Mouse (Mus musculus): ENCODE measurements around the gene Ccn6. TPM values are rescaled to one million over a fixed set of nuclear protein-coding genes. Genes with fewer than 3 reads are reported as not detected.

Ccn6 gene
- polyA plus RNA-seq, 1 experiment from 2014 or later, result 0.17 TPM

DNA sequence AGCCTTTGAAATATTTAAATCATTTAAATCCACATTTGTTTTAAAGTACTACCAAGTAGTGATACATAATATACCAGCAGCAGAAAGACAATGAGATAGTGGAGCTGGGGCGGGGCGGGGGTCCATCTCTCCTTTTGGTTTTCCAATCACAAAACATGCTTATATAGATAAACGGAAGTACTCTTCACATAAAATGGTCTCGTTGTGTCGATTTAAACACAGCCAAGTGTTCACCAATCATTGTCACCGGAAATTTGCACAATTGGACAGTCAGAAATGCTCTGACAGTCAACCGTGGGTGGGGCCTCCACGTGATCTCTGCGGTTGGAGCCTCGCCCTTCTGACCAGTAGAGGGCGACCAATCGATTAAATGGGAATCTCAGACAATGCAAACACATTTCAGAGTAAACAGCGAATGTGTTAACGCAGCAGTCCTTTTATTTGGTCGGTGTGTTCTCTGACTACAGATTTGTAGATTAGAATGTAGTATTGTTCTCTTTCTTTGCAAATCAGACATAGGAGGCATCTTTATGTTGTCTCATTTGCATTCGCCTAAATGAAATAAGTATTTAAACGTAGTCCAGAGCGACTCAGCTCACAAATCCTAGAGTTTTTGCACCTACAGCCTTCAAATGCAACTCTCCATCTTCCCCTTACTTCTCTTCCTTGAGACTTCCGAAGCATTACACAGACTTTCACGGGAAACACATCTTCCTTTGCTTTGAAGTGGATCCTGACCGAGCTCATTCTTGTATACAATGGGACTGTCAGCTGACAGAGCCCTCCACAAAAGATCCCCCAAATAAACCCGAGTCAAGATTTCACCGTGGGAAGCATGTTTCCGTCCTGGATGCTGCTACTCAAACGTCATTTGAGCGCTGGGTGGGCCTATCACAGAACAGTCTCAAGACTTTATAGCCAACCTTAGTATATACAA, 8.3 kb upstream of the Ccn6 start:
- no peaks in the 10 kb centered on the region for H3K9me3 ChIP-seq
- H3K27me3 ChIP-seq (ENCODE audit: poor library complexity, severe bottlenecking), result peaks cover 59% of the 10 kb centered on the region
- peak; percentile 84 for DNase-seq (ENCODE audit: extremely low spot score, low spot score)
- WGBS, result 13% methylated on average over 26 of the region's 26 CpGs
- peak overlapping the region; percentile 53 for H3K4me3 ChIP-seq
- no peaks in the 10 kb centered on the region for H3K36me3 ChIP-seq (replicated peaks)
- peaks cover 52% of the 10 kb centered on the region for H3K4me1 ChIP-seq
- H3K27ac ChIP-seq, result peak overlapping the region; percentile 84

DNA sequence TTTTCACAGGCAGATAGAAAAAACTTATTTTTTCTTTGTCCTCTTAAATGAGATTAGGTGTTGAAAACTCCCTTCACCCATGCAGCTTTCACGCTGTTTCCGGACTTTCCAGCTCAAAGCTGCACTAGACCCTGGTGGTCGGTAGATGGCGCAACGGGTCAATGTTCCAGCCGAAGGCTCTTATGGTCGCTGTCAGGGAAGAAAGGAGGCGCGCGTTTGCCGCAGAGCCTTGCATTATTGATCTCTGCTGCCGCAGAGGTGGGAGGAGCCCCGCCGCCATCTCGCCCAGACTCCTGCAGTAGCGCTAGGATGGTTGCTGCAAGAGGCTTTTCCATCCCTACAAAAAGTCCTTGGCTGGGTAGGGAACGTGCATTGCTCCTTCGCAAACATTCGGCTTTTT, 7.5 kb upstream of the Ccn6 start:
- WGBS, result under 1% methylated on average over 19 of the region's 19 CpGs
- Histone ChIP-seq H3K27ac (peak overlapping the region; percentile 84), H3K4me3 (peak overlapping the region; percentile 53), H3K4me1 (peaks cover 52% of the 10 kb centered on the region), H3K27me3 (ENCODE audit: poor library complexity, severe bottlenecking) (peaks cover 61% of the 10 kb centered on the region), H3K9me3 (no peaks in the 10 kb centered on the region), H3K36me3 (replicated peaks) (no peaks in the 10 kb centered on the region)
- peak; percentile 89 for DNase-seq (ENCODE audit: extremely low spot score, low spot score)

DNA sequence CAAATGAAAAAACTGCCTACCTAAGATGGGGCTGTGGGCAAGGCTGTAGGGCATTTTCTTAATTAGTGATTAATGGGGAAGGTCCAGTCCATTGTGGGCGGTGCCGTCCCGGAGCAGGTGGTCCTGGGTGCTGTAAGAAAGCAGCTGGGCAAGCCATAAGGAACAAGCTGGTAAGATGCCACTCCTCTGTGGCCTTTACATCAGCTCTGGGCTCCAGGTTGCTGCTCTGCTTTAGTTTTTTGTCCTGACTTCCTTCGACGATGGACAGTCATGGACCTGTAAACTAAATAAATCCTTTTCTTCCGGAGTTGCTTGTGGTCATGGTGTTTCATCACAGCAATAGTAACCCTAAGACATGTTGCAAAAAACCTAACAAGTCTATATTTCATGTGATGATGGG, 7.1 kb upstream of the Ccn6 start:
- H3K27ac ChIP-seq, result no peak overlapping the region
- DNase-seq (ENCODE audit: extremely low spot score, low spot score), result no peak
- WGBS, result 6% methylated on average over 6 of the region's 6 CpGs
- no peaks in the 10 kb centered on the region for H3K9me3 ChIP-seq
- H3K36me3 ChIP-seq (replicated peaks), result no peaks in the 10 kb centered on the region
- peaks cover 58% of the 10 kb centered on the region for H3K27me3 ChIP-seq (ENCODE audit: poor library complexity, severe bottlenecking)
- H3K4me3 ChIP-seq, result peak overlapping the region; percentile 53
- peaks cover 55% of the 10 kb centered on the region for H3K4me1 ChIP-seq

DNA sequence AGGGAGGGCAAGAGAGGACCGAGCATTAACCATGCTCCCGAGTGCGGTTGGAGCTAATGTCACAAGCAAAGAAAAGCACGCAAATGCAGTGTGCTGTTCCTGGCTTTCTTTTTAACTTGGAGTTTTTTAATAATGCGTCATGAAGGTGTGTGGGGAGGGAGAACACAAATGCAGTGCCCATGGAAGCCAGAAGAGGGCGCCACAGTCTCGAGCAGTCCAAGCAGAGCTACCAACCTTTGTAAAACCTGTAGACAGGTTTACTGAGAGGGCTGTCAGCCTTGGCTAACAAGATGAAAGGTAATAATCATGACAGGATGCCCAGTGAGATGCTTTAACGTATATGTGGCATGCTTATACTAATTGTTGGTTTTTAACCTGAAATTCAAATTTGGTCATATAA, 6.6 kb upstream of the Ccn6 start:
- 8% methylated on average over 8 of the region's 8 CpGs for WGBS
- H3K4me3 ChIP-seq, result peak overlapping the region; percentile 26
- peaks cover 57% of the 10 kb centered on the region for H3K4me1 ChIP-seq
- peaks cover 54% of the 10 kb centered on the region for H3K27me3 ChIP-seq (ENCODE audit: poor library complexity, severe bottlenecking)
- DNase-seq (ENCODE audit: extremely low spot score, low spot score), result peak; percentile 73
- H3K9me3 ChIP-seq, result no peaks in the 10 kb centered on the region
- H3K36me3 ChIP-seq (replicated peaks), result no peaks in the 10 kb centered on the region
- no peak overlapping the region for H3K27ac ChIP-seq

DNA sequence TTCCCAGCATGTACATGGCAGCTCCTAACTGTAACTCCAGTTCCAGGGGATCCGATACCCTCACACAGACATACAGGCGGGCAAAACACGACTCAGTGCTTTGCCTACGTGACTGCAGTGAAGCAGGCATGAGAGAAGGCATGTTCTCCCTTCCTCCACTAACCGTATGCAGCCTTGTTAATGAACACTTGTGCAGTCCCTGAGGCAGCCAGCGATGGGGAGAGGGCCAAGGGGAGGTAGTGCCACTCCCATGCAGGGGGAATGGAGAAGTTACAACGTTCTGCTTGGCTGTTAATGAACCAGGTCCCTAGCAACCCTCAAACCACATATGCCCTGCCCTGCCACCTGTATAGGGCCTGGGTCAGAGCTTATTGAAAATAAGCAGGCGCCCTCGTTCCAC, 6.0 kb upstream of the Ccn6 start:
- Histone ChIP-seq H3K4me3 (peak overlapping the region; percentile 26), H3K9me3 (no peaks in the 10 kb centered on the region), H3K27ac (no peak overlapping the region), H3K36me3 (replicated peaks) (no peaks in the 10 kb centered on the region), H3K4me1 (peaks cover 52% of the 10 kb centered on the region), H3K27me3 (ENCODE audit: poor library complexity, severe bottlenecking) (peaks cover 49% of the 10 kb centered on the region)
- 48% methylated on average over 9 of the region's 9 CpGs for WGBS
- DNase-seq (ENCODE audit: extremely low spot score, low spot score), result no peak

DNA sequence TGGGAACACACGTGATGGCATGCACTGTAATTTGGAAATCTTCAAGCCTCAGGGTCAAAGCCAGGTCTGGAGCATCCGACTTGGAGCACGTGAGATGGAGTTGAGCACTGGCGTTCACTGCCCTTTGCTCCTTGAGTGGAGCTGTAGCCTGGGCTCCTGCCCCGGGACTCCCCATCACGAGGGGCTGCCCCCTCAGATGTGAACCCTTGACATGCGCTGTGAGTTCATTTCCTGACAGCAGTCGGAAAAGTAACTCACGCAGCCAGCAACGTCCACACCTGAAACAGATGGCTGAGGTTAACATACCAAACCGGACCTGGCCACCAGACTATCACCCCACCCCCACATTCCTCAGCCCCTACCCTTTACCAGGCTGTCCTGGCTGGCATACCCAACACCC, 4.0 kb upstream of the Ccn6 start:
- Histone ChIP-seq H3K27me3 (ENCODE audit: poor library complexity, severe bottlenecking) (peaks cover 32% of the 10 kb centered on the region), H3K36me3 (replicated peaks) (no peaks in the 10 kb centered on the region), H3K27ac (no peak overlapping the region), H3K4me1 (peaks cover 42% of the 10 kb centered on the region), H3K9me3 (no peaks in the 10 kb centered on the region), H3K4me3 (no peak overlapping the region)
- DNase-seq (ENCODE audit: extremely low spot score, low spot score), result no peak
- 85% methylated on average over 11 of the region's 11 CpGs for WGBS

DNA sequence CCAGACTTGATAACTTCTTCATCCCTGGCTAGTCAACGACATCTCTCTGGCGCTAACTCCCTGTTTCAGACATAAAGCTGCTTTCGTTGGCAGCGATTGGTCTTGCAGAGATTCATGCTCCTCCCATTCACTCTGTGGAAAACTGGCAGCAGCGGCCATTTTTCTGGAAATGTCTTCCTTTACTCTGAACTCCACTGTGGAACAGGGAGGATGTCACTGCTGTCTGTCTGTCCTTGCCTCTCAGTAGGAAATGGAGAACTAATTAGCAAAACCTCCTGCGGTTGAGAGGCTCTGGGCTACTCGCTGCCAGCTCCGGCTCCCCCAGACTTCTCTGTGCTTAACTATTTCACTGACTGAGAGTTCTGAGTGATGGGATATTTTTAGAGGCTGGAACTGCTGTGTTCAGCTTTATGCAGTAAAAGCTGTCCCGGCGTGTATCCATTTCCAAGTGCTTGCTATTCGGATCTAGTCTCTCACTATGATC, 2.1 kb upstream of the Ccn6 start:
- Histone ChIP-seq H3K27me3 (ENCODE audit: poor library complexity, severe bottlenecking) (peaks cover 30% of the 10 kb centered on the region), H3K4me3 (peak overlapping the region; percentile 29), H3K27ac (peak overlapping the region; percentile 32; the same call in 1 of the 2 replicates), H3K36me3 (replicated peaks) (no peaks in the 10 kb centered on the region), H3K9me3 (no peaks in the 10 kb centered on the region), H3K4me1 (peaks cover 28% of the 10 kb centered on the region)
- no peak for DNase-seq (ENCODE audit: extremely low spot score, low spot score)
- 30% methylated on average over 11 of the region's 11 CpGs for WGBS

DNA sequence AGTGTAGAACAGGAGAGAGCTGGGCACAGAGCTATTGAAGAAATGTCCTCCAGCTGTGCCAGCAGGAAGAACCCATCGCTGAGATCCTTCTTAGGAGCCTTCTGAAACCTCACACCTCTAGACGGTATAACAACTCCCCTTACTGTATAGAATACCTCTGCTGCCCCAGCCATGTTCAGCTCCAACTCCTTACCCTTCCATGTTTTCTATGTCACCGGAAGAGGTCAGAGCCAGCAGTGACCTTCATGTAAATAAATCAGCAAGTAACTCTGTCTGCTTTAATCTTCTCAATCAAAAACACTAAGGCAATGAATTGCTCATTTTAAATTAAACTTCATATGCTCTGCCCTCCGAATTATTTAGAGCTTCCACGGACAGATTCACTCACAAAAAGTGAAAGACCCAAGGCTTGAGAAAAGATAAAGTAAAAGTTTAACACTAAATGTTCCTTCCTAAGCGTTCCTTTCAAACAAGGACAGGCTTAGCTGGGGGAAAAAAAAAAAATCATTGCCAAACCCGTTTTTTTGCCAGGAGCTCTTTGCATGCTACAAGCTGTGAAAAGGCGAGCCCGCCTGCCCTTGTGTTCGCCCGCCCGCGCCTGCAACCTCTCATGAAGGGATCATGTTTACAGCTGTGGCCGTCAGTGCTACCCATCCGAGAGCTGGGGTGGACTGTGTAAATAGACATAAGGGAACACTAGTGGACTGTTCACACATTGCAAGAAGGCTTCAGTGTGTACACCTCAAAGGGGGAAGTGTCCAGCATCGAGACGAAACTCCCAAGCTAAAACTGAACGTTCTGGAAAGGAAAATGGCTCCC, 719 bp downstream of the Ccn6 start:
- Histone ChIP-seq H3K36me3 (replicated peaks) (no peaks in the 10 kb centered on the region), H3K4me1 (peaks cover 19% of the 10 kb centered on the region), H3K9me3 (no peaks in the 10 kb centered on the region), H3K27ac (no peak overlapping the region), H3K4me3 (no peak overlapping the region), H3K27me3 (ENCODE audit: poor library complexity, severe bottlenecking) (peaks cover 9% of the 10 kb centered on the region)
- DNase-seq (ENCODE audit: extremely low spot score, low spot score), result no peak
- WGBS, result 69% methylated on average over 18 of the region's 18 CpGs

DNA sequence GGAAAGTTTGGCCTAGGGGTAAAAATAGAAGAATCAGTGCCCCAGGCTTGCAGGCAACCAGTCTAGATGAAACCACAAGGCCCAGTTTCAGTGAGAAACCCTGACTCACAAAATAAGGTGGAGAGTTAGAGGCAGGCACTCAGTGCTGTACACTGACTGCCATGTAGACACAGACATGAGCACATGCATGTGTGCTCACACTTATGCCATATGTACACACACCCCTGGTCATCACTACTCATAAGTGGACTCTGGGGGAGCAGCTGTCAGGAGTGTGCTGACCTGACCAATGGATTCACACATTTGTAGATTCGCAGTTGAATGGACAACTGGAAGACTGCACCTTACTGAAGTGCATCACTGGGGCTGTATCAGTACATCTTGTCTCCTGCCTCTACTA, 2.2 kb downstream of the Ccn6 start:
- Histone ChIP-seq H3K9me3 (no peaks in the 10 kb centered on the region), H3K27ac (no peak overlapping the region), H3K4me1 (peaks cover 19% of the 10 kb centered on the region), H3K4me3 (no peak overlapping the region), H3K36me3 (replicated peaks) (no peaks in the 10 kb centered on the region), H3K27me3 (ENCODE audit: poor library complexity, severe bottlenecking) (no peaks in the 10 kb centered on the region; the same call in 1 of the 2 replicates)
- WGBS, result 92% methylated on average over 1 of the region's 1 CpGs
- no peak for DNase-seq (ENCODE audit: extremely low spot score, low spot score)

- Histone ChIP-seq H3K27ac (no peak overlapping the region), H3K4me3 (no peak overlapping the region), H3K36me3 (replicated peaks) (peaks cover 10% of the 10 kb centered on the region; the same call in 1 of the 2 replicates), H3K4me1 (peaks cover 11% of the 10 kb centered on the region; the same call in 1 of the 2 replicates), H3K27me3 (ENCODE audit: poor library complexity, severe bottlenecking) (no peaks in the 10 kb centered on the region), H3K9me3 (no peaks in the 10 kb centered on the region)
- 55% methylated on average over 12 of the region's 12 CpGs for WGBS
- no peak for DNase-seq (ENCODE audit: extremely low spot score, low spot score)
Measured at GRCm38 (mm10) chr10:39158306-39158705, 5.3 kb downstream of the Ccn6 start.

DNA sequence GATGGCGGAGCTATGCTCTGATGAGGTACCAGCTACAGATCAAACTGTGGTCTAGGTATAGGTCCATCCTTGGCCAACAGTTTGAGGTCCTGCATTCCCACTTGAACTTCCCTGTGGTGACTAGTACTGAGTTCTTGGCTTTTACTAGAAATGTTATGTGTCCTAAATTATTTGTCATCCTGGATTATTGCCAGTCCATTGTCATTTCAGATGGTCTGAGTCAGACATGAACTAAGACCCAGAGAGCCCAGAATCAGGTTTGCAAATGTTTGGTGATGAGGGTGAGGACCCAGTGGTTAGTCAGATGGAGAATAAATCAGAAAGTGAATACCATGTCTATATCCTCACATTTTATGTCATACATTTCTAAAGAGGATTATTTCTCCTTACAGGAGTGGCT, 6.3 kb downstream of the Ccn6 start:
- no peak overlapping the region for H3K4me3 ChIP-seq
- H3K27me3 ChIP-seq (ENCODE audit: poor library complexity, severe bottlenecking), result no peaks in the 10 kb centered on the region
- no peak for DNase-seq (ENCODE audit: extremely low spot score, low spot score)
- H3K9me3 ChIP-seq, result no peaks in the 10 kb centered on the region
- peaks cover 13% of the 10 kb centered on the region for H3K36me3 ChIP-seq (replicated peaks)
- no peak overlapping the region for H3K27ac ChIP-seq
- 90% methylated on average over 1 of the region's 1 CpGs for WGBS
- H3K4me1 ChIP-seq, result 0 out of 2 replicates have a peak, but pooled peaks cover 2% of the 10 kb centered on the region

GRCm38 (mm10) chr10:39156719-39157118, 6.9 kb downstream of the Ccn6 start:
- Histone ChIP-seq H3K27me3 (ENCODE audit: poor library complexity, severe bottlenecking) (no peaks in the 10 kb centered on the region), H3K4me3 (no peak overlapping the region), H3K4me1 (0 out of 2 replicates have a peak, but pooled peaks cover 2% of the 10 kb centered on the region), H3K27ac (no peak overlapping the region), H3K36me3 (replicated peaks) (peaks cover 15% of the 10 kb centered on the region), H3K9me3 (no peaks in the 10 kb centered on the region)
- WGBS, result 90% methylated on average over 5 of the region's 5 CpGs
- DNase-seq (ENCODE audit: extremely low spot score, low spot score), result no peak

Measured in forebrain, embryonic 10.5 days (tissue).